Mouse (Mus musculus) embryonic facial prominence, embryonic 11.5 days (tissue): Measurements from ENCODE around the gene Best2. TPM values are rescaled to one million over a fixed set of nuclear protein-coding genes. Genes with fewer than 3 reads are reported as not detected.
A peak's percentile ranks its signal among the peaks of the same experiment; 100 is the strongest.

Experiments used
- ATAC-seq: fragments of 200-750 bp; cut with Nextera tagmentation; replicated peaks from 2 replicates; pipeline ENCODE4 v1.8.0; 2017; ENCODE audit warnings: low read depth; ENCODE audit not compliant: insufficient number of reproducible peaks, low FRiP score, low TSS enrichment
- DNase-seq: peaks from one replicate; pipeline ENCODE4 v3.0.0-alpha.2; 2015; ENCODE audit warnings: low spot score
- H3K27ac ChIP-seq: fragments of 300-500 bp; sonication (generic); replicated peaks from 2 replicates; pipeline ENCODE4 v1.5.1; 2014; ENCODE audit warnings: mild to moderate bottlenecking, low read depth, low read length, control low read depth
- H3K27me3 ChIP-seq: fragments of 300-500 bp; sonication (generic); 2 replicates; pipeline ENCODE4 v1.6.1; 2014; ENCODE audit warnings: mild to moderate bottlenecking, low read length, moderate library complexity, mixed read lengths; ENCODE audit not compliant: control insufficient read depth, insufficient read depth
- H3K36me3 ChIP-seq: fragments of 300-500 bp; sonication (generic); replicated peaks from 2 replicates; pipeline ENCODE4 v1.6.1; 2014; ENCODE audit warnings: low read depth, mild to moderate bottlenecking, low read length, moderate library complexity, mixed read lengths; ENCODE audit not compliant: control insufficient read depth, insufficient read depth
- H3K4me1 ChIP-seq: fragments of 300-500 bp; sonication (generic); 2 replicates; pipeline ENCODE4 v1.6.1; 2014; ENCODE audit warnings: low read length, mixed read lengths; ENCODE audit not compliant: control insufficient read depth, insufficient read depth
- H3K4me2 ChIP-seq: fragments of 300-500 bp; sonication (generic); 2 replicates; pipeline ENCODE4 v1.6.1; 2014; ENCODE audit warnings: low read depth, mild to moderate bottlenecking, control low read depth, low read length, moderate library complexity
- H3K4me3 ChIP-seq: fragments of 300-500 bp; sonication (generic); 2 replicates; pipeline ENCODE4 v1.5.1; 2014; ENCODE audit warnings: low read depth, low read length, control low read depth
- H3K9ac ChIP-seq: fragments of 300-500 bp; sonication (generic); replicated peaks from 2 replicates; pipeline ENCODE4 v1.6.1; 2014; ENCODE audit warnings: mild to moderate bottlenecking, control low read depth, low read length
- H3K9me3 ChIP-seq: fragments of 300-500 bp; sonication (generic); replicated peaks from 2 replicates; pipeline ENCODE4 v1.6.1; 2016; ENCODE audit warnings: mild to moderate bottlenecking, low read length, inconsistent platforms, mixed read lengths; ENCODE audit not compliant: control insufficient read depth
- WGBS: fragments of 180-500 bp; shearing (Covaris S2); extraction: QIAGEN DNeasy Blood & Tissue Kit; methylation state at CpG from one replicate; pipeline ENCODE4 v1.1.7; 2014; 5-methylcytosine and 5-hydroxymethylcytosine counted together
- microRNA-seq: library from miRNA; unstranded; fragments of <30 nt; microRNA quantifications from one replicate; pipeline ENCODE4, GENCODE M21; 2016; ENCODE audit warnings: borderline number of aligned reads
- polyA plus RNA-seq: library from polyadenylated mRNA; unstranded; fragments of >200 nt; fragmentation: Nextera tagmentation; extraction: Ambion mirVana; gene quantifications from 2 replicates; pipeline ENCODE4 v1.2.1, GENCODE M21; 2014

Best2 gene
- polyA plus RNA-seq, 1 experiment from 2014 or later: not detected

DNA sequence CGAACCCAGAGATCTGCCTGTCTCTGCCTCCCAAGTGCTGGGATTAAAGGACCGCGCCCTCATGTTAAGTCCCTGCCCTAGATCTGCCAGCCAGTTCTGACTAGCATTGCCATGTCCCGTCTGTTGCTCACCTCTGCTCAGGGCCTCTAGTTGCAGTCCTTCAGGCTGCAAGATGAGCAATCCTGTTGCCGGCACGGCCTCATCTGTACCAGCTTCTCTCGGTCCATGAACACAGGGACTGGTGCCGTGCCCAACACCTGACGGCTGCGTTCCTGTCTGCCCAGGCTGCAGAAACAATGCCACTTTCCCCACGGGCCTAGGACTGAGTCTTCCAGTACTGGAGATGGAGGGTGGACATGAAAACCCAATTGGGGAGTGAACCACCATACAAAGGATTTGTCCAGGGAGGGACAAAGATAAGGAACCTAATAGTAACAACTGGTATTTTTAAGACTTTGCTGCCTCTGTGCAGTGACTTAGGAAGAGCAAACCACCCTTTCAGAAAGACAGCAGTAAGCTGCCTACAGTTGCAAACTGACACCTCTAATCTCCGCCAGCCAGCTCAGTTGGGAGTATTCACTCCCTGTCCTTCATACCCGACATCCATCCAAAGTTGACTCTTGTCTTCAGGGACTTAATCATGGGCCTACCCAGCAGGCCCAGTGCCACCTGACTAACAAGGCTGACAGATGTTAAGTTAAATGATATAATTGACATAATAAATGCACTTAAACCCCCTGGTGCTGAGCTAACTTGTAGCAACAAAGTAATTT lies 46.6 kb downstream of the Best2 start:
- Histone ChIP-seq H3K4me3 (no peak overlapping the region), H3K4me2 (no peak overlapping the region), H3K27me3 (no peaks in the 10 kb centered on the region), H3K36me3 (peaks cover 3% of the 10 kb centered on the region), H3K27ac (no peak overlapping the region), H3K9ac (no peak overlapping the region), H3K4me1 (peaks cover 7% of the 10 kb centered on the region), H3K9me3 (no peaks in the 10 kb centered on the region)
- ATAC-seq (no peak), DNase-seq (no peak)
- 87% methylated on average over 13 of the region's 13 CpGs for WGBS

DNA sequence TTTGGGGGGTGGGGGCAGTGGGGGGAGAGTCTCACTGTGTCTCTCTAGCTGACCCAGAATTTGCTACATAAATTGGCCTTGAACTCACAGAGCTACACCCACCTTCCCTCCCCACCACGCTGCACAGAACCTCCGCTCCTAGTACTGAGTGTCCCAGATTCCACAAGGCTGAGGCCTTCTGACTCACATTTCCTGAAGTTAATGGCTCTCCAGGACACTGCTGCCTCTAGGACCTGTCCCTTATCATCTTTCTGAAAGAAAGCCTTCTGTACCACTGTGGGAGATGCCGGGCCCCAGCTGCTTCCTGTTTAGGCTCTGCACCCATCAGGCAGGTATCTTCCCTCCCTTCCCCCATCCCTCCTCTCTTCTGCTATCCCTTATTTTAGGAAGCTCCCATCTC lies 47.7 kb downstream of the Best2 start:
- DNase-seq: no peak
- ATAC-seq: no peak
- no peaks in the 10 kb centered on the region for H3K9me3 ChIP-seq
- H3K4me2 ChIP-seq: no peak overlapping the region
- H3K27ac ChIP-seq: no peak overlapping the region
- WGBS: 50% methylated on average over 3 of the region's 3 CpGs
- H3K4me3 ChIP-seq: no peak overlapping the region
- H3K4me1 ChIP-seq: peaks cover 7% of the 10 kb centered on the region
- no peaks in the 10 kb centered on the region for H3K27me3 ChIP-seq
- no peak overlapping the region for H3K9ac ChIP-seq
- peaks cover 3% of the 10 kb centered on the region for H3K36me3 ChIP-seq

DNA sequence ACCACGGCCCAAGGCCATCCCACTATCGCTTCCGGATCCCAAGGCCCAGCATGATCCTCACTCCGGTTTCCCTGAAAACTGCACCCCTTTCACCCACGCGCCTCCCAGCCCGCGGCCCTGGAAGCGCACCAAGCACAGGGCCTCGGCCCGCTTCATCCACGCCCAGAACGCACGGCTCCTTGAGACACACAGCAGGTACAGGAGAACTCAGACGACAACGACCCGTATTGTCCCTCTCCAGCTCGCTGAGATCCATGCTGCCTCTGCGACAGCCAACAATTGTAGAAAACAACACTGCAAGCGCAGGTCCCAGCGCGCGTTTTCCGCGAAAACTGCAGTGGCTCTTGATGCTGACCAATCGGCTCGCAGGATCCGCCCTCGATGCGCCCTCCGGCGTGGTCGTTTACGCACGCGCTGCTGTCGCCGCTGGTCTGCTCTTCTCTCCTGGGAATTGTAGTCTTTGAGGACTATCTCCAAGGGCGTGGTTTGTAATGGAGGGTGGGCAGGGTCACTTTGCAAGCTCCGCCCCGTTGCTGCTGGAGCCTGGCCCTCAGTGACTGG lies 48.5 kb downstream of the Best2 start:
- peak; percentile 97 for DNase-seq
- peak overlapping the region; percentile 85 for H3K4me2 ChIP-seq
- peak; percentile 62 for ATAC-seq
- H3K4me1 ChIP-seq: peaks cover 6% of the 10 kb centered on the region
- H3K4me3 ChIP-seq: peak overlapping the region; percentile 66
- H3K27ac ChIP-seq: 0 out of 2 replicates have a peak overlapping the region, but pooled peaks have one; percentile 5
- no peaks in the 10 kb centered on the region for H3K9me3 ChIP-seq
- no peaks in the 10 kb centered on the region; the same call in 1 of the 2 replicates for H3K36me3 ChIP-seq
- under 1% methylated on average over 41 of the region's 41 CpGs for WGBS
- no peaks in the 10 kb centered on the region for H3K27me3 ChIP-seq
- H3K9ac ChIP-seq: peak overlapping the region; percentile 72

DNA sequence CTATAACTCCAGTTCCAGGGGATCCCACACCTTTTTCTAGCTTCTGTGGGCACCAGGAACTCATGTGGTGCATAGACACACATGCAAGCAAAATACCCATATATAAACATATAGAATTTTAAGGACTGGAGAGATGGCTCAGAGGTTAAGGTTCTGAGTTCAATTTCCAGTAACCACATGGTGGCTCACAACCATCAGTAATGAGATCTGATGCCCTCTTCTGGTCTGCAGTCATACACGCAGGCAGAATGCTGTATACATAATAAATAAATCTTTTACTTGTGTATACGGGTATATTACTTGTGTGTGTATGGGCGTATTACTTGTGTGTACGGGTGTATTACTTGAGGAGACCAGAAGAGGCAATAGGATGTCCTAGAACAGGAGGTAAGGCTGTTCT lies 50.4 kb downstream of the Best2 start:
- DNase-seq: no peak
- H3K36me3 ChIP-seq: no peaks in the 10 kb centered on the region

DNA sequence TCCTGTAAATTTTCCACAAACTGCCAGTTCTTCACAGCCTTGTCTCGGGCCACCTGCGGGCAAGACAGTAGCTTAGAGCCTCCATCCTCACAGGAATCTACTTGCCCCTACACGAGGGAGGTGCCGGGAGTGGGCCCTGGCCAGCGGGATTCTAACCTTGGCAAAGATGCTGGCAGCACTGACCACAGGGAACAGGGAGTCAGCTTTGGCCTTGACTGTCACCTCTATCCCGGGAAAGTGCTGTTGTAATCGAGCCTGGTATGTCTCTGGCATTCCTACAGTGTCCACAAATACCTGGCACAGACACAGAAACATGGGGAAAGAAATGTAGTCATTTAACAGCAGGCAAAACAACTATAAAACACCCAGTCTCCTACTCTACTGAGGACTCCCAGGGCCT lies 54.5 kb downstream of the Best2 start:
- Histone ChIP-seq H3K27ac (no peak overlapping the region), H3K36me3 (no peaks in the 10 kb centered on the region; the same call in 1 of the 2 replicates), H3K4me3 (no peak overlapping the region), H3K27me3 (no peaks in the 10 kb centered on the region), H3K4me1 (no peaks in the 10 kb centered on the region), H3K9me3 (no peaks in the 10 kb centered on the region), H3K9ac (no peak overlapping the region), H3K4me2 (no peak overlapping the region)
- DNase-seq (no peak), ATAC-seq (no peak)
- 93% methylated on average over 7 of the region's 7 CpGs for WGBS

More for the DNA sequence above, 50.4 kb downstream of the Best2 start:
- Histone ChIP-seq H3K27me3 (no peaks in the 10 kb centered on the region), H3K4me1 (peaks cover 2% of the 10 kb centered on the region; the same call in 1 of the 2 replicates), H3K9me3 (no peaks in the 10 kb centered on the region), H3K9ac (no peak overlapping the region), H3K27ac (no peak overlapping the region), H3K4me3 (peak overlapping the region; percentile 5; the same call in 1 of the 2 replicates), H3K4me2 (no peak overlapping the region)
- 85% methylated on average over 4 of the region's 4 CpGs for whole genome bisulfite sequencing
- no peak for ATAC-seq

Small RNA genes lying within 50 kb of the gene (microRNA-seq; reads per million reads assigned to microRNA genes)
- gene Mir7070: 1.9 reads per million

Other genes starting within 250 kb of the Best2 start
- gene Nfix, start 214.2 kb downstream of the Best2 start, polyA plus RNA-seq: 5.9 and 6.8 TPM in 2 replicates
- gene Dand5, start 191.7 kb downstream of the Best2 start, polyA plus RNA-seq: 3.6 and 3.8 TPM in 2 replicates
- 41.5 and 42.3 TPM in 2 replicates for gene Gadd45gip1, start 183.0 kb downstream of the Best2 start, polyA plus RNA-seq
- 79.6 and 88.2 TPM in 2 replicates for gene Rad23a, start 173.9 kb downstream of the Best2 start, polyA plus RNA-seq
- gene Calr, start 167.6 kb downstream of the Best2 start, polyA plus RNA-seq: 815 and 826 TPM in 2 replicates
- 73.0 and 85.7 TPM in 2 replicates for gene Farsa, start 157.5 kb downstream of the Best2 start, polyA plus RNA-seq
- gene Syce2, start 142.4 kb downstream of the Best2 start, polyA plus RNA-seq: 89.2 and 89.9 TPM in 2 replicates
- 40.3 and 40.5 TPM in 2 replicates for gene Gcdh, start 120.6 kb downstream of the Best2 start, polyA plus RNA-seq
- gene Klf1, start 112.6 kb downstream of the Best2 start, polyA plus RNA-seq: 11.1 and 14.4 TPM in 2 replicates
- gene Dnase2a, start 106.0 kb downstream of the Best2 start, polyA plus RNA-seq: 5.5 and 7.2 TPM in 2 replicates
- 2.8 and 3.9 TPM in 2 replicates for gene Mast1, start 77.2 kb downstream of the Best2 start, polyA plus RNA-seq
- gene Rtbdn, start 67.5 kb downstream of the Best2 start, polyA plus RNA-seq: not detected in 2 replicates
- not detected in 2 replicates for gene Gm49661, start 45.1 kb downstream of the Best2 start, polyA plus RNA-seq
- gene Prdx2, start 44.9 kb downstream of the Best2 start, polyA plus RNA-seq: 1,219 and 1,316 TPM in 2 replicates
- gene Rnaseh2a, start 44.8 kb downstream of the Best2 start, polyA plus RNA-seq: 109 and 137 TPM in 2 replicates
- gene Junb, start 35.8 kb downstream of the Best2 start, polyA plus RNA-seq: 5.4 and 6.2 TPM in 2 replicates
- gene Hook2, start 23.9 kb downstream of the Best2 start, polyA plus RNA-seq: 11.3 and 14.2 TPM in 2 replicates
- gene Asna1, start 10.8 kb upstream of the Best2 start, polyA plus RNA-seq: 130 and 132 TPM in 2 replicates
- 172 and 178 TPM in 2 replicates for gene Trir, start 12.3 kb upstream of the Best2 start, polyA plus RNA-seq
- gene Tnpo2, start 22.4 kb upstream of the Best2 start, polyA plus RNA-seq: 17.0 and 20.5 TPM in 2 replicates
- gene Fbxw9, start 45.5 kb upstream of the Best2 start, polyA plus RNA-seq: 20.4 and 21.2 TPM in 2 replicates
- not detected in 2 replicates for gene Gm5741, start 53.5 kb upstream of the Best2 start, polyA plus RNA-seq
- gene Dhps, start 57.2 kb upstream of the Best2 start, polyA plus RNA-seq: 61.9 and 67.7 TPM in 2 replicates
- 117 and 127 TPM in 2 replicates for gene Wdr83os, start 66.2 kb upstream of the Best2 start, polyA plus RNA-seq
- 48.6 and 52.2 TPM in 2 replicates for gene Wdr83, start 66.8 kb upstream of the Best2 start, polyA plus RNA-seq
- 19.5 and 21.9 TPM in 2 replicates for gene Man2b1, start 68.7 kb upstream of the Best2 start, polyA plus RNA-seq
- 1.8 and 2.0 TPM in 2 replicates for gene Zfp791, start 108.6 kb upstream of the Best2 start, polyA plus RNA-seq
- gene Cks1brt, start 137.4 kb upstream of the Best2 start, polyA plus RNA-seq: not detected in 2 replicates
- not detected in 2 replicates for gene Olfr371, start 211.5 kb upstream of the Best2 start, polyA plus RNA-seq